Mouse (Mus musculus) small intestine, adult 2 months (tissue): ENCODE results near the gene Ffar3.

Source experiments
- CTCF ChIP-seq: fragments of 200-500 bp; IDR thresholded peaks from 2 replicates; pipeline ENCODE4 v1.5.1; 2012; ENCODE audit warnings: low read depth, mild to moderate bottlenecking, control low read depth, inconsistent platforms, low read length, moderate library complexity, mixed read lengths; ENCODE audit not compliant: insufficient replicate concordance, insufficient read length; ENCODE audit errors: extremely low read depth
- POLR2A ChIP-seq: fragments of 200-500 bp; IDR thresholded peaks from 2 replicates; pipeline ENCODE4 v1.6.1; 2012; ENCODE audit warnings: low read depth, mild to moderate bottlenecking, control low read depth, inconsistent platforms, low read length, moderate library complexity

GRCm38 (mm10) chr7:30895217-30895616, 39.2 kb upstream of the Ffar3 start:
- TF ChIP-seq CTCF (no peak), POLR2A (no peak)
